Mouse (Mus musculus) liver, postnatal 0 days (tissue): ENCODE data around the gene Fnip2. TPM values are rescaled to one million over a fixed set of nuclear protein-coding genes. Genes with fewer than 3 reads are reported as not detected.

Experiments
- ATAC-seq: fragments of 200-750 bp; cut with Nextera tagmentation; 2 replicates; pipeline ENCODE4 v1.8.0; 2017; ENCODE audit warnings: mild to moderate bottlenecking, moderate library complexity
- DNase-seq: peaks from one replicate; pipeline ENCODE4 v3.0.0-alpha.2; 2016
- H3K27ac ChIP-seq: fragments of 300-500 bp; sonication (generic); 2 replicates; pipeline ENCODE4 v1.5.1; 2014; ENCODE audit warnings: antibody characterized with exemption, moderate library complexity, mild to moderate bottlenecking, low read depth
- H3K27me3 ChIP-seq: fragments of 300-500 bp; sonication (generic); 2 replicates; pipeline ENCODE4 v1.6.1; 2014; ENCODE audit warnings: low read length, control low read depth, mixed read lengths; ENCODE audit not compliant: insufficient read depth
- H3K36me3 ChIP-seq: fragments of 300-500 bp; sonication (generic); replicated peaks from 2 replicates; pipeline ENCODE4 v1.6.1; 2014; ENCODE audit warnings: mild to moderate bottlenecking, control low read depth, low read length, moderate library complexity, mixed read lengths; ENCODE audit not compliant: insufficient read depth
- H3K4me1 ChIP-seq: fragments of 300-500 bp; sonication (generic); 2 replicates; pipeline ENCODE4 v1.6.1; 2014; ENCODE audit warnings: antibody characterized with exemption, mild to moderate bottlenecking, control low read depth; ENCODE audit not compliant: insufficient read depth
- H3K4me2 ChIP-seq: fragments of 300-500 bp; sonication (generic); 2 replicates; pipeline ENCODE4 v1.6.1; 2014; ENCODE audit warnings: low read depth, mild to moderate bottlenecking, low read length, moderate library complexity, mixed read lengths
- H3K4me3 ChIP-seq: fragments of 300-500 bp; sonication (generic); 2 replicates; pipeline ENCODE4 v1.5.1; 2014; ENCODE audit warnings: low read depth, low read length
- H3K9ac ChIP-seq: fragments of 300-500 bp; sonication (generic); replicated peaks from 2 replicates; pipeline ENCODE4 v1.6.1; 2014; ENCODE audit warnings: mild to moderate bottlenecking, moderate library complexity
- H3K9me3 ChIP-seq: fragments of 300-500 bp; sonication (generic); 2 replicates; pipeline ENCODE4 v1.6.1; 2016; ENCODE audit warnings: mild to moderate bottlenecking, control low read depth, low read length, mixed read lengths
- CTCF ChIP-seq: sonication (generic); IDR thresholded peaks from 2 replicates; pipeline ENCODE4 v1.5.1; 2016; ENCODE audit warnings: antibody characterized with exemption, low read depth
- EP300 ChIP-seq: IDR thresholded peaks from 2 replicates; pipeline ENCODE4 v1.6.1; 2016; ENCODE audit warnings: antibody characterized with exemption, low read depth, mild to moderate bottlenecking
- WGBS: fragments of 180-500 bp; shearing (Covaris S2); extraction: QIAGEN DNeasy Blood & Tissue Kit; methylation state at CpG from one replicate; pipeline ENCODE4 v1.1.7; 2014; ENCODE audit not compliant: insufficient replicate concordance; 5-methylcytosine and 5-hydroxymethylcytosine counted together
- polyA plus RNA-seq: library from polyadenylated mRNA; unstranded; fragments of >200 nt; fragmentation: Nextera tagmentation; extraction: Ambion mirVana; gene quantifications from 2 replicates; pipeline ENCODE4 v1.2.1, GENCODE M21; 2015

The Fnip2 gene
- polyA plus RNA-seq, 1 experiment from 2014 or later: 3.0 TPM

DNA sequence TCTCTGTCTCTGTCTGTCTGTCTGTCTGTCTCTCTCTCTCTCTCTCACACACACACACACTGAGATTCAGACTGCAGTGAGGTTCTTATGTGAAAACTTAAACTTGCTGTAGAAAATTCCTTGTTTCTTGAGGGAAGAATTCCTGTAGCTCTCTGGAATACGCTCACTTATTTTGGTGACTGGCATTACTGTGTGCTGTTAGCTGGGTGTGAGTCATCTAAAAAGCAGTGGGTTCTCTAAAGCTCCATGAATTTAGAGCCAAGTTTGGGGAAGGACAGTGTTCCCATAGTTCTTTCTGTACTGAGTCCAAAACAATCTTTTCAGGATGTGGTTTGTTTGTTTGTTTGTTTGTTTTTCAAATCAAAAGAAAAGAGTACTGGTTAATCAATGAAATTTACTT is 142.2 kb downstream of the Fnip2 start:
- WGBS: 80% methylated on average over 1 of the region's 1 CpGs
- ATAC-seq (no peak), DNase-seq (no peak)
- H3K27ac ChIP-seq: no peak overlapping the region
- no peaks in the 10 kb centered on the region for H3K27me3 ChIP-seq
- no peak overlapping the region for H3K4me3 ChIP-seq
- H3K9ac ChIP-seq: no peak overlapping the region
- TF ChIP-seq EP300 (no peak), CTCF (no peak)
- H3K4me1 ChIP-seq: no peaks in the 10 kb centered on the region
- no peak overlapping the region for H3K4me2 ChIP-seq
- no peaks in the 10 kb centered on the region for H3K9me3 ChIP-seq
- H3K36me3 ChIP-seq: no peaks in the 10 kb centered on the region

DNA sequence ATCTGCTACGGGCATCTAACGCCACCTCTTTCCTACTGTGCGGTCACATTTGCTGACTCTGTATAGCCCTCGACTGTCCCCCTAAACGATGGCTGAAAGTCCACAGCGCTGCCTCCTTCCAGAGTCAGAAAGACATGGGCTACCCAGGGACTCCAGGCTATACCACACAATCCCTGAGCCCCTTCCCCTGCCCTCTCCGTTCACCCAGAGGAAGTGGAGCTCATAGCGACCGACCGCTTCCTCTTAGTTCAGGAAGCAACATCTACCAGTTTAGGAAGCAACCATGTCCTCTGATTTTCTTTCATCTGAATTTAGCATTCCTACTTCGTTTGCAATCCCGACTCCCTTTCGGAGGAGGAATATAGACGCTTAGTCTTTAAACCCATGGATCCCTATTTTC is 148.7 kb downstream of the Fnip2 start:
- H3K36me3 ChIP-seq: no peaks in the 10 kb centered on the region
- H3K4me3 ChIP-seq: no peak overlapping the region
- WGBS: 67% methylated on average over 14 of the region's 14 CpGs
- TF ChIP-seq CTCF: no peak
- no peak for TF ChIP-seq EP300
- no peak overlapping the region for H3K9ac ChIP-seq
- DNase-seq (no peak), ATAC-seq (no peak)
- no peaks in the 10 kb centered on the region for H3K27me3 ChIP-seq
- no peak overlapping the region for H3K4me2 ChIP-seq
- H3K4me1 ChIP-seq: 0 out of 2 replicates have a peak, but pooled peaks cover 2% of the 10 kb centered on the region
- H3K9me3 ChIP-seq: no peaks in the 10 kb centered on the region
- H3K27ac ChIP-seq: no peak overlapping the region

DNA sequence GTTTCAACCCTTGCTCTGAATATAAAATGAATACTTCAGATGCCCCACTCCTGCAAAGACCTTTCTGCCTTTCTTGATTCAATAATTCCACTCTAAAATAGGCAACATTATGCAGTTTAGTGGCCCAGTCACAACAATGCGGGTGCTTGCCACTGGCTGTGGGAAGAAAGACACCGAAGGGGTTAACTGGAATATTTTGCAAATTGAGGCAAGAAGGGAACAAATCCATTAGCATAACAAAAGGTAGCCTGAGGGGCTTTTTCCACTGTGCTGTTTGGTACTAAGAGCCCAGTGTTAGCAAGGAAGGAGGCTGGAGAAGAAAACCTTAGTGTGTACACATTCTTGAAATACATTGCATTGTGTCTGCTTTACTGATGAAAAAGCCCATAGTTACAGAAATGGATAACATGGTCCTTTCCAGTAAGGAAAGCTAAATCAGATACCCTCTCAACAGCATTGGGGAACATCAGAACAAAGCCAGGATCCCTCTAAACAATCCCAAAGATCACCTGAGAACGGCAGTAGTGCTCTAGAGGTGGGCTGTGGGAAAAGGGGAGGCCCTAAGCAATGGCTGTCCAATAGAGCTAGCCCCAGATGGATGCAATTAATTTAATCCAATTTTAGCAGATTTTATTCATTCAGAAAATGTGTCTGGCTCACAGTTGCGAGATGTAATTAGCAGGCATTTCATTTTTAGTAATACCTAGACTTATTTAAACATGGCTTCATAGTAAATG is 150.5 kb downstream of the Fnip2 start:
- no peak overlapping the region for H3K4me3 ChIP-seq
- H3K9ac ChIP-seq: no peak overlapping the region
- no peaks in the 10 kb centered on the region for H3K9me3 ChIP-seq
- TF ChIP-seq CTCF (no peak), EP300 (no peak)
- no peak overlapping the region for H3K4me2 ChIP-seq
- WGBS: 69% methylated on average over 4 of the region's 4 CpGs
- DNase-seq (no peak), ATAC-seq (no peak)
- no peaks in the 10 kb centered on the region for H3K27me3 ChIP-seq
- no peak overlapping the region for H3K27ac ChIP-seq
- no peaks in the 10 kb centered on the region for H3K36me3 ChIP-seq
- peaks cover 2% of the 10 kb centered on the region; the same call in 1 of the 2 replicates for H3K4me1 ChIP-seq

DNA sequence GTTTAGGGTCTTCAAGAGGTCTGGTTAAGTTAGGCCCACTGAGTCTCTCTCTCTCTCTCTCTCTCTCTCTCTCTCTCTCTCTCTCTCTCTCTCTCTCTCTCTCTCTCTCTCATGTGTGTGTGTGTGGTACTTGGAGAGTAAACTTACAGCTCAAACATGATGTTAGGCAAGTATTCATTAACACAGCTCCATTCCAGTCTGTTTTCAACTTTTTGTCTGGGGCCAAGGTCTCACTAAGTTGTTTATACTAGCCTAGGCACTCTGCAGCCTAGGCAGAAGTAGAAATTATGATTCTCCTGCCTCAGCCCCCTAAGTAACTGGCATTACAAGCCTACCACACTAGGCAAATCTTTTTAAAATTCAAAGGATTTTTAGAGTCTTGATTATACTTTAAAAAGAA is 151.7 kb downstream of the Fnip2 start:
- TF ChIP-seq CTCF: no peak
- no peak for TF ChIP-seq EP300
- ATAC-seq: peak; percentile 78
- H3K4me2 ChIP-seq: no peak overlapping the region
- no peaks in the 10 kb centered on the region for H3K27me3 ChIP-seq
- H3K36me3 ChIP-seq: no peaks in the 10 kb centered on the region
- no peak overlapping the region for H3K4me3 ChIP-seq
- no peak for DNase-seq
- H3K27ac ChIP-seq: 0 out of 2 replicates have a peak overlapping the region, but pooled peaks have one; percentile 20
- H3K9ac ChIP-seq: no peak overlapping the region
- no peaks in the 10 kb centered on the region for H3K9me3 ChIP-seq
- peaks cover 2% of the 10 kb centered on the region; the same call in 1 of the 2 replicates for H3K4me1 ChIP-seq

GRCm38 (mm10) chr3:79415081-79415480 is 152.5 kb downstream of the Fnip2 start:
- DNase-seq: no peak
- H3K4me3 ChIP-seq: no peak overlapping the region
- no peak overlapping the region for H3K27ac ChIP-seq
- H3K4me2 ChIP-seq: no peak overlapping the region
- 68% methylated on average over 5 of the region's 5 CpGs for WGBS
- no peaks in the 10 kb centered on the region for H3K36me3 ChIP-seq
- TF ChIP-seq CTCF: no peak
- H3K27me3 ChIP-seq: no peaks in the 10 kb centered on the region
- peaks cover 2% of the 10 kb centered on the region; the same call in 1 of the 2 replicates for H3K4me1 ChIP-seq
- no peak for ATAC-seq
- no peak overlapping the region for H3K9ac ChIP-seq
- no peaks in the 10 kb centered on the region for H3K9me3 ChIP-seq

DNA sequence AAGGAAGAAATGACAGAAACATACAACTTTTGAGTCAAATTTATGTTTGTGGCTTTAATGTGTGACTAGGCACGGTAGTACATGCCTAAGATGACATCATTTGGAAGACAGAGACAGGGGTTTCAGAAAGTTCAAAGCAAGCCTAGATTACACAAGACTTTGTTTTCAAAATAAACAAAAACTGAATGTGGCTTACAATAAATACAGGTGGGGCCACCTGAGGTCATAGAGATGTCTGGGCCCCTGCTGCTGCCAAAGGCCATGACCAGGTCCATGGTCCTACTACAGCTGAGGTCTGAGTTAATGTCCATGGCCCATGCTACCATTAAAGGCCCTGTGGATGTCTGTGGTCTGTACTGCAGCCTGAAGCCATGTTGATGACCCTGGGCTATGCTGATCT is 154.1 kb downstream of the Fnip2 start:
- no peaks in the 10 kb centered on the region for H3K9me3 ChIP-seq
- H3K4me3 ChIP-seq: no peak overlapping the region
- TF ChIP-seq EP300 (no peak), CTCF (no peak)
- no peak for DNase-seq
- ATAC-seq: peak; percentile 62
- H3K27ac ChIP-seq: no peak overlapping the region
- no peaks in the 10 kb centered on the region for H3K36me3 ChIP-seq
- 58% methylated on average over 1 of the region's 1 CpGs for WGBS
- H3K27me3 ChIP-seq: no peaks in the 10 kb centered on the region
- H3K9ac ChIP-seq: no peak overlapping the region
- no peak overlapping the region for H3K4me2 ChIP-seq
- peaks cover 2% of the 10 kb centered on the region; the same call in 1 of the 2 replicates for H3K4me1 ChIP-seq
